Mouse (Mus musculus) megakaryocyte, embryonic 14.5 days (primary cell): ENCODE measurements at regions not wholly inside any gene's neighbourhood (a gene's known extent, or its start where the extent isn't known, plus 50 kb on each side); places are given as distances from the start of the nearest gene placed in this dataset.

Source experiments
- FLI1 ChIP-seq: IDR thresholded peaks from 2 replicates; pipeline ENCODE4 v1.6.1; 2012; ENCODE audit warnings: low read length, inconsistent platforms, mixed read lengths
- GATA1 ChIP-seq: IDR thresholded peaks from 3 replicates; pipeline ENCODE4 v1.6.1; 2012; ENCODE audit warnings: mixed read lengths, low read length, inconsistent platforms, borderline replicate concordance

GRCm38 (mm10) chr14:14528437-14528836, 127.3 kb downstream of the Olfr721-ps1 start:
- TF ChIP-seq GATA1 (no peak), FLI1 (no peak)
